Mouse (Mus musculus): ENCODE measurements around the gene Gm17267. TPM values are rescaled to one million over a fixed set of nuclear protein-coding genes. Genes with fewer than 3 reads are reported as not detected.
"Not testable (repeated sequence)": the region's sequence is repeated elsewhere in the genome, so short reads cannot be mapped to it uniquely, and the experiment has no call there.

Gene Gm17267
- not detected in 2 replicates for polyA plus RNA-seq (2015; fragmentation: Nextera tagmentation; extraction: Ambion mirVana)

DNA sequence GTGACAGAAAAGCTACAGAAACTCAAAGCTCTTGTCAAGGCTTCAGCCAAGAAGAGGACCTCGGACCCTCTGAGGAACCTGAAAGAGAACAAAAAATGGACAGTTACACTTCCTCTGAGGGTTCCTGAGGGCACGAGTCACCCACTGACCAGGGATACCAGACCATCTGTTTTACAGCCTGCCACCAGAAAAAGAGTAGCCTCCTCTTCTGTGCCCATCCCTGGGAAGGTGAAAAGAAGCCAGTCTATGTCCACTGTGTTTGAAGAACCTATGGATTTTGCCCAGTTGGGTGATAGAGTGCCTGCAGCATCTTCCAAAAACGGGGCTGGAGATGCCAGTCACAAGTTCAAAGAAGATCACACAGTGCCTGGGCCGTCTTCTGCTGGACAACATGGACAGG, at the start of gene Gm17267:
Gm17267 (plus strand) TSS at position 301 of the 400 bp plus-strand sequence.
- H3K36me3 ChIP-seq (replicated peaks; ENCODE audit: insufficient read depth, low read length); H3K4me1 ChIP-seq (ENCODE audit: insufficient read depth); H3K27me3 ChIP-seq (ENCODE audit: insufficient read depth, low read length); H3K4me2 ChIP-seq (ENCODE audit: low read depth, low read length); H3K4me3 ChIP-seq (ENCODE audit: low read depth, low read length); H3K27ac ChIP-seq (ENCODE audit: low read depth); ATAC-seq; DNase-seq; H3K9me3 ChIP-seq (ENCODE audit: low read length); H3K9ac ChIP-seq (replicated peaks): not testable (repeated sequence)
- WGBS (ENCODE audit: insufficient replicate concordance) = no CpG with 5 or more reads among the region's 4 CpGs
